Mouse (Mus musculus): Measurements from ENCODE around the gene Mfng. TPM values are rescaled to one million over a fixed set of nuclear protein-coding genes. Genes with fewer than 3 reads are reported as not detected.

Gene Mfng
- total and polyA plus RNA-seq, 3 experiments = 35.2 to 63.7 (median 52.5) TPM

DNA sequence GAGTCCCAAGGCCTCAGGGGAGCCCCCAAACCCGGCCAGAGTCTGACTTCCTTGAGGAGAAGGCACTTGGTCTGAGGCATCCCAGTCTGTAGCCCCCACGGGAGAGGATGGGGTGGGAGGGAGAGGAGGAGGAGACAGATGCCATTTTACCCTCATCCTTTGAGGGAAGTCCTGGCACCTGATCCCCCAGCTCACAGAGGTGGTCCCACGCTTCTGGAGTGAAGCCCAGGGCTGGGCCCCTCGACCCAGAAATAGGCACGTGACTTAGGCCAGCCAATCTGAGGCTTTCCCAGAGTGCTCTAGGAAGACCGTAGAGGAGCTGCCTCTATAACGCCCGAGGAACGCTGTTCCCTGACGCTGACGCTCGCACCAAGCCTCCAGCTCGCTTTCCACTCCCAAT, 12.2 kb downstream of the Mfng start:
- no peak for DNase-seq (ENCODE audit: extremely low read depth)
- dilution Hi-C loops (cut with MboI; ENCODE audit: extremely low pct_ligation_motif_present, extremely low pct_unique_long_range_greater_than_20kb, low sequenced_read_pairs) = no loop called here
- in situ Hi-C loops (cut with MboI; ENCODE audit: low pct_ligation_motif_present, low pct_unique_long_range_greater_than_20kb, low sequenced_read_pairs) = no loop called here
- Histone ChIP-seq H3K27me3 (replicated peaks) (no peaks in the 10 kb centered on the region), H3K4me3 (replicated peaks in 1 of 3; ENCODE audit: low read depth in 2 of 3, low read length in 2 of 3, poor library complexity in 1 of 3) (no peak overlapping the region), H3K27ac (ENCODE audit: insufficient read depth, low read depth) (no peak overlapping the region), H3K4me2 (ENCODE audit: insufficient read depth, low read depth, poor library complexity, severe bottlenecking) (no peak overlapping the region), H3K79me2 (replicated peaks; ENCODE audit: control insufficient read depth, extremely low read depth, insufficient read depth, poor library complexity, severe bottlenecking) (no peaks in the 10 kb centered on the region), H3K4me1 (ENCODE audit: control insufficient read depth in 1 of 2, insufficient read depth in 2 of 2) (peaks cover 24 to 68% of the 10 kb centered on the region in 2 experiments), H3K9ac (ENCODE audit: insufficient read depth, low read depth) (no peak overlapping the region), H3K36me3 (replicated peaks in 1 of 2; ENCODE audit: control insufficient read depth in 1 of 2, insufficient read depth in 1 of 2, low read length in 1 of 2) (peaks cover 27 to 90% of the 10 kb centered on the region in 2 experiments), H3K9me3 (replicated peaks; ENCODE audit: low read length) (no peaks in the 10 kb centered on the region)
- no peak for TF ChIP-seq JUND (conservative IDR thresholded peaks at IDR 0.05; ENCODE audit: low read depth, low read length)
- no peak for TF ChIP-seq CTCF (conservative IDR thresholded peaks at IDR 0.05 in 1 of 2, IDR thresholded peaks at IDR 0.05 in 1 of 2; ENCODE audit: low read depth in 2 of 2, low read length in 2 of 2)
- TF ChIP-seq ZKSCAN1 (IDR thresholded peaks at IDR 0.05; ENCODE audit: borderline replicate concordance, low read depth, low read length) = no peak
- TF ChIP-seq POLR2A (IDR thresholded peaks at IDR 0.05; ENCODE audit: low read depth, low read length) = no peak
- no peak for TF ChIP-seq RCOR1 (conservative IDR thresholded peaks at IDR 0.05; ENCODE audit: low read depth, low read length)
- TF ChIP-seq MXI1 (IDR thresholded peaks at IDR 0.05; ENCODE audit: low read depth, low read length) = no peak
- TF ChIP-seq BHLHE40 (IDR thresholded peaks at IDR 0.05; ENCODE audit: low read depth, low read length) = no peak
- TF ChIP-seq MEF2A (IDR thresholded peaks at IDR 0.05; ENCODE audit: borderline replicate concordance, low read depth, low read length) = no peak
- no peak for TF ChIP-seq PAX5 (IDR thresholded peaks at IDR 0.05; ENCODE audit: low read length)
- no peak for TF ChIP-seq KAT2A (IDR thresholded peaks at IDR 0.05; ENCODE audit: insufficient replicate concordance, low read length)

GRCm38 (mm10) chr15:78758132-78758531, 15.1 kb downstream of the Mfng start:
- TF ChIP-seq USF1 (IDR thresholded peaks at IDR 0.05; ENCODE audit: low read depth, low read length) (peak; percentile 89), MAFK (IDR thresholded peaks at IDR 0.05; ENCODE audit: insufficient replicate concordance, low read length) (no peak), SMC3 (IDR thresholded peaks at IDR 0.05; ENCODE audit: low read depth, low read length) (no peak), MEF2A (IDR thresholded peaks at IDR 0.05; ENCODE audit: borderline replicate concordance, low read depth, low read length) (peak; percentile 72), MXI1 (IDR thresholded peaks at IDR 0.05; ENCODE audit: low read depth, low read length) (no peak), ZC3H11A (IDR thresholded peaks at IDR 0.05; ENCODE audit: low read depth, low read length) (no peak), USF2 (conservative IDR thresholded peaks at IDR 0.05; ENCODE audit: low read depth, low read length) (peak; percentile 80), IRF4 (IDR thresholded peaks at IDR 0.05; ENCODE audit: low read depth, low read length) (peak; percentile 66; the same call in 1 of the 2 replicates), CHD1 (IDR thresholded peaks at IDR 0.05; ENCODE audit: low read depth, low read length) (no peak), BHLHE40 (IDR thresholded peaks at IDR 0.05; ENCODE audit: low read depth, low read length) (peak; percentile 69), SIN3A (IDR thresholded peaks at IDR 0.05; ENCODE audit: low read length) (peak; percentile 70), TCF12 (IDR thresholded peaks at IDR 0.05; ENCODE audit: low read depth, low read length) (peak; percentile 77), EP300 (IDR thresholded peaks at IDR 0.05; ENCODE audit: low read length) (peak; percentile 64), ETS1 (conservative IDR thresholded peaks at IDR 0.05; ENCODE audit: low read depth, low read length) (peak; percentile 89), MAX (IDR thresholded peaks at IDR 0.05; ENCODE audit: low read length) (peak; percentile 92), RCOR1 (conservative IDR thresholded peaks at IDR 0.05; ENCODE audit: low read depth, low read length) (0 out of 2 replicates have a peak, but pooled peaks have one; percentile 54), ELF1 (IDR thresholded peaks at IDR 0.05; ENCODE audit: low read depth, low read length) (no peak)
- Histone ChIP-seq H3K27ac (ENCODE audit: insufficient read depth, low read depth) (peak overlapping the region; percentile 70), H3K9ac (ENCODE audit: insufficient read depth, low read depth) (no peak overlapping the region), H3K4me2 (ENCODE audit: insufficient read depth, low read depth, poor library complexity, severe bottlenecking) (peak overlapping the region; percentile 8; the same call in 1 of the 2 replicates), H3K36me3 (replicated peaks in 1 of 2; ENCODE audit: control insufficient read depth in 1 of 2, insufficient read depth in 1 of 2, low read length in 1 of 2) (peaks cover 20 to 91% of the 10 kb centered on the region in 2 experiments), H3K9me3 (replicated peaks; ENCODE audit: low read length) (no peaks in the 10 kb centered on the region), H3K4me3 (replicated peaks in 1 of 3; ENCODE audit: low read depth in 2 of 3, low read length in 2 of 3, poor library complexity in 1 of 3) (no peak overlapping the region), H3K4me1 (ENCODE audit: control insufficient read depth in 1 of 2, insufficient read depth in 2 of 2) (peaks cover 30 to 84% of the 10 kb centered on the region in 2 experiments), H3K27me3 (replicated peaks) (no peaks in the 10 kb centered on the region), H3K79me2 (replicated peaks; ENCODE audit: control insufficient read depth, extremely low read depth, insufficient read depth, poor library complexity, severe bottlenecking) (no peaks in the 10 kb centered on the region)
- DNase-seq (ENCODE audit: extremely low read depth) = peak; percentile 86
- in situ Hi-C loops (cut with MboI; ENCODE audit: low pct_ligation_motif_present, low pct_unique_long_range_greater_than_20kb, low sequenced_read_pairs) (no loop called here), dilution Hi-C loops (cut with MboI; ENCODE audit: extremely low pct_ligation_motif_present, extremely low pct_unique_long_range_greater_than_20kb, low sequenced_read_pairs) (no loop called here)

Measured in CH12.LX (cell line).